In the genomic region with DNA sequence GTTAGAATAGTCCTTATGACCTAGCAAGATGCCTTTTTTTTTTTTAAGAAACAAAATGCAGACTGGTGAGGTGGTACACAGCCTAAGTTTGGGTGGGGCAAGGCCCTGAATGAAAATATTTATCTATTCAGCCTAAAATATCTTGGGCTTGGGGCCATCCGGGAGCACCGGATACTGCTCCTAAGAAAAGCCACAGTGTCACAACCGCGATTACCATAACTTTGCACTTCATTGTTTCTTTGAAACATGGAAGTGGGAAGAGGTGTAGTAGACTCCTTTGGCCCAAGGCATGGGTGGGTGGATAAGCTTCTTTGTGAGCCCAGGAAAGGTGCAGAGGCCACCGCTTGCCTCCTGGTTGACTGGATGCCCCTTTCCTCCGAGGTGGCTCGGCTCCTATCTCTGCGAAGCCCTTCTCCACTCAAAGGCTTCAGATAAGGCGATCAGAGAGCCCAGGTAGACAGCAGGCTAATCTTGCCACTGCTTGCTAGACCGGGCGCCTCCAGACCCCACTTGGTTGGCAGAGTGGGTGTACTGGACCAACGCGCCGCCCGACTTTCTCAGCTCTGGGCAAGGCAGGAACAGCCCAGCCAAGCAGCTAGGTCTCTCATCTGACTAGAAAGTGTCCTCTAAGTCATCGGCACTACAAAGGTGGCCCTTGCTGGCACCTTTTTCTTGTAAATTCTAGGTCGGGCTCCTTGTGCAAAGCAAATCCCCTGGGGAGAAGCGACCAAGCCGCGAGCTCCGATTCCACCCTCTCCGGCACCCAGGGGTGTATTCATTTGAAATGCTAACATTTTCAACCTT, we compare ENCODE assay signal across 8 mouse cellular contexts. TPM values are rescaled to one million over a fixed set of nuclear protein-coding genes. Genes with fewer than 3 reads are reported as not detected.
A peak's percentile ranks its signal among the peaks of the same experiment; 100 is the strongest.
DNase-seq lines count a peak whose midpoint lies in the region; ATAC-seq and TF ChIP-seq lines count a peak whose summit lies in the region.

No protein-coding gene starts in this region.

- 8% methylated on average over 22 of the region's 22 CpGs for WGBS in forebrain, embryonic 13.5 days
- 9% methylated on average over 22 of the region's 22 CpGs for WGBS in midbrain, embryonic 14.5 days

- no peak for TF ChIP-seq RAD21 in MEL (IDR thresholded peaks at IDR 0.05; ENCODE audit: low read depth, low read length)

- peak overlapping the region; percentile 74 for H3K9ac ChIP-seq in MEL (ENCODE audit: control insufficient read depth, low read depth, low read length, poor library complexity, severe bottlenecking)
- H3K9ac ChIP-seq in forebrain, embryonic 13.5 days: 0 out of 2 replicates have a peak overlapping the region, but pooled peaks have one; percentile 64
- peak overlapping the region; percentile 51 for H3K9ac ChIP-seq in midbrain, embryonic 14.5 days (replicated peaks; ENCODE audit: low read length)

- H3K79me2 ChIP-seq in MEL (ENCODE audit: control insufficient read depth, insufficient read depth, low read length, poor library complexity): no peaks in the 10 kb centered on the region; the same call in 1 of the 2 replicates

- intact Hi-C loops in left cerebral cortex, postnatal 25 days (cut with DNase I): no loop called here

- DNase-seq in adrenal gland, adult 2 months: peak; percentile 21
- DNase-seq in adrenal gland, postnatal 4 days (ENCODE audit: low spot score in 2 of 2): no peak
- peak; percentile 70 for DNase-seq in MEL (ENCODE audit: low read depth, low spot score)
- DNase-seq in kidney, postnatal 4 days: peak; percentile 22 to 30
- peak; percentile 35 for DNase-seq in midbrain, embryonic 14.5 days
- no peak for DNase-seq in left cerebral cortex, postnatal 25 days (ENCODE audit: low spot score in 2 of 2)
- DNase-seq in frontal cortex, postnatal 25 days (ENCODE audit: low spot score in 2 of 2): no peak

- peak overlapping the region; percentile 87 for H3K27ac ChIP-seq in MEL (ENCODE audit: control insufficient read depth, low read depth, low read length)
- no peak overlapping the region for H3K27ac ChIP-seq in forebrain, embryonic 13.5 days
- H3K27ac ChIP-seq in midbrain, embryonic 14.5 days (replicated peaks; ENCODE audit: low read depth, low read length): no peak overlapping the region

- H3K4me1 ChIP-seq in MEL (ENCODE audit: control insufficient read depth in 1 of 2, insufficient read depth in 2 of 2, low read length in 2 of 2): peaks cover 10 to 24% of the 10 kb centered on the region in 2 experiments
- peaks cover 13% of the 10 kb centered on the region for H3K4me1 ChIP-seq in forebrain, embryonic 13.5 days
- peaks cover 11% of the 10 kb centered on the region; the same call in 1 of the 2 replicates for H3K4me1 ChIP-seq in midbrain, embryonic 14.5 days (ENCODE audit: control insufficient read depth, insufficient read depth, low read length)

- peak in 1 of 2 experiments; percentile 1; a peak in 2 of 4 replicates for TF ChIP-seq EP300 in MEL (IDR thresholded peaks at IDR 0.05; ENCODE audit: low read depth in 1 of 2, low read length in 2 of 2)

- TF ChIP-seq CTCF in MEL (IDR thresholded peaks at IDR 0.05 in 2 of 3, conservative IDR thresholded peaks at IDR 0.05 in 1 of 3; ENCODE audit: control insufficient read depth in 1 of 3, insufficient read depth in 1 of 3, low read depth in 2 of 3, low read length in 3 of 3, poor library complexity in 1 of 3, severe bottlenecking in 1 of 3): no peak

- H3K9me3 ChIP-seq in MEL (replicated peaks; ENCODE audit: insufficient read depth, low read length): no peaks in the 10 kb centered on the region
- H3K9me3 ChIP-seq in forebrain, embryonic 13.5 days (replicated peaks): no peaks in the 10 kb centered on the region
- no peaks in the 10 kb centered on the region for H3K9me3 ChIP-seq in midbrain, embryonic 14.5 days (ENCODE audit: control insufficient read depth, low read length)

- TF ChIP-seq POLR2A in MEL (IDR thresholded peaks at IDR 0.05; ENCODE audit: control insufficient read depth in 1 of 2, insufficient read depth in 1 of 2, low read depth in 1 of 2, low read length in 2 of 2, poor library complexity in 1 of 2): no peak

- ATAC-seq in forebrain, embryonic 13.5 days: 0 out of 2 replicates have a peak, but pooled peaks have one; percentile 51
- no peak for ATAC-seq in midbrain, embryonic 14.5 days (ENCODE audit: low FRiP score, low TSS enrichment)

- peaks cover 0 to 6% of the 10 kb centered on the region in 2 experiments; a peak in 2 of 4 replicates for H3K36me3 ChIP-seq in MEL (ENCODE audit: control insufficient read depth in 1 of 2, insufficient read depth in 2 of 2, low read length in 2 of 2)
- H3K36me3 ChIP-seq in forebrain, embryonic 13.5 days (ENCODE audit: poor library complexity, severe bottlenecking): no peaks in the 10 kb centered on the region
- H3K36me3 ChIP-seq in midbrain, embryonic 14.5 days (ENCODE audit: control insufficient read depth, insufficient read depth, low read length): no peaks in the 10 kb centered on the region

- H3K4me2 ChIP-seq in forebrain, embryonic 13.5 days: peak overlapping the region; percentile 92
- peak overlapping the region; percentile 79 for H3K4me2 ChIP-seq in midbrain, embryonic 14.5 days (ENCODE audit: low read length)

- H3K4me3 ChIP-seq in MEL (ENCODE audit: control insufficient read depth in 1 of 2, insufficient read depth in 1 of 2, low read depth in 2 of 2, low read length in 2 of 2): peak overlapping the region; percentile 72 to 81
- peak overlapping the region; percentile 49 for H3K4me3 ChIP-seq in forebrain, embryonic 13.5 days
- peak overlapping the region; percentile 43 for H3K4me3 ChIP-seq in midbrain, embryonic 14.5 days (replicated peaks; ENCODE audit: low read depth, low read length)

- H3K27me3 ChIP-seq in MEL (ENCODE audit: control insufficient read depth in 1 of 2, insufficient read depth in 2 of 2, low read length in 2 of 2): no peaks in the 10 kb centered on the region
- H3K27me3 ChIP-seq in forebrain, embryonic 13.5 days: peaks cover 49% of the 10 kb centered on the region
- peaks cover 31% of the 10 kb centered on the region for H3K27me3 ChIP-seq in midbrain, embryonic 14.5 days (ENCODE audit: control insufficient read depth, insufficient read depth, low read length)

TF ChIP-seq in MEL, 35 proteins besides CTCF, POLR2A, EP300 and RAD21 (continues in another document):
- no peak for TF ChIP-seq JUND (IDR thresholded peaks at IDR 0.05; ENCODE audit: low read depth, low read length)
- TF ChIP-seq BHLHE40 (IDR thresholded peaks at IDR 0.05; ENCODE audit: borderline replicate concordance, low read depth, low read length): no peak
- peak; percentile 12; the same call in 1 of the 2 replicates for TF ChIP-seq ZC3H11A (IDR thresholded peaks at IDR 0.05; ENCODE audit: low read depth, low read length)
- TF ChIP-seq MAFK (IDR thresholded peaks at IDR 0.05; ENCODE audit: borderline replicate concordance, low read depth, low read length): no peak
- peak; percentile 38; the same call in 1 of the 2 replicates for TF ChIP-seq NELFE (IDR thresholded peaks at IDR 0.05; ENCODE audit: low read depth, low read length)
- TF ChIP-seq MYC (IDR thresholded peaks at IDR 0.05; ENCODE audit: low read depth, low read length): no peak; the same call in 1 of the 2 replicates
- TF ChIP-seq MEF2A (IDR thresholded peaks at IDR 0.05; ENCODE audit: extremely low read depth, insufficient replicate concordance, low read depth, low read length, poor library complexity, severe bottlenecking): peak; percentile 85; the same call in 1 of the 2 replicates
- no peak for TF ChIP-seq MAX (IDR thresholded peaks at IDR 0.05; ENCODE audit: low read length)
- TF ChIP-seq GATA1 (IDR thresholded peaks at IDR 0.05; ENCODE audit: low read depth, low read length): no peak
- TF ChIP-seq SIN3A (IDR thresholded peaks at IDR 0.05; ENCODE audit: low read length): peak; percentile 60
- TF ChIP-seq ZNF384 (IDR thresholded peaks at IDR 0.05; ENCODE audit: low read depth, low read length): peak; percentile 94
- TF ChIP-seq MXI1 (IDR thresholded peaks at IDR 0.05; ENCODE audit: low read depth, low read length): peak; percentile 54; the same call in 1 of the 2 replicates
- no peak for TF ChIP-seq UBTF (IDR thresholded peaks at IDR 0.05; ENCODE audit: borderline replicate concordance, insufficient read depth, low read depth, low read length)
- TF ChIP-seq TBP (IDR thresholded peaks at IDR 0.05; ENCODE audit: low read depth, low read length): no peak
- TF ChIP-seq USF2 (IDR thresholded peaks at IDR 0.05; ENCODE audit: borderline replicate concordance in 1 of 2, insufficient read depth in 1 of 2, low read depth in 1 of 2, low read length in 2 of 2): no peak
- TF ChIP-seq USF1 (IDR thresholded peaks at IDR 0.05; ENCODE audit: low read depth, low read length): 0 out of 2 replicates have a peak, but pooled peaks have one; percentile 6
- no peak for TF ChIP-seq SMC3 (IDR thresholded peaks at IDR 0.05; ENCODE audit: low read depth, low read length)
- TF ChIP-seq MYB (IDR thresholded peaks at IDR 0.05; ENCODE audit: low read depth, low read length): no peak
- peak; percentile 21; the same call in 1 of the 2 replicates for TF ChIP-seq HCFC1 (IDR thresholded peaks at IDR 0.05; ENCODE audit: low read depth, low read length)
- peak; percentile 23; the same call in 1 of the 2 replicates for TF ChIP-seq ZMIZ1 (IDR thresholded peaks at IDR 0.05; ENCODE audit: low read depth, low read length)
- no peak for TF ChIP-seq GABPA (IDR thresholded peaks at IDR 0.05; ENCODE audit: low read depth, low read length)
- no peak for TF ChIP-seq NRF1 (IDR thresholded peaks at IDR 0.05; ENCODE audit: insufficient read depth, low read depth, low read length, poor library complexity, severe bottlenecking)
- no peak for TF ChIP-seq POLR2AphosphoS5 (IDR thresholded peaks at IDR 0.05; ENCODE audit: borderline replicate concordance, low read depth, low read length)
- TF ChIP-seq MAZ (IDR thresholded peaks at IDR 0.05; ENCODE audit: low read depth, low read length): 0 out of 2 replicates have a peak, but pooled peaks have one; percentile 75
- 0 out of 2 replicates have a peak, but pooled peaks have one; percentile 19 for TF ChIP-seq KAT2A (conservative IDR thresholded peaks at IDR 0.05; ENCODE audit: low read depth, low read length)
- peak; percentile 70 for TF ChIP-seq ETS1 (IDR thresholded peaks at IDR 0.05; ENCODE audit: low read depth, low read length)

RNA-seq across cellular contexts. Expression of a gene that starts 12.7 kb away (rescaled TPM):
- total RNA-seq in adrenal gland, adult 2 months (2021): 10 to 100 TPM; 64.7 to 92.8 TPM
- 5.3 and 6.3 TPM in 2 replicates for polyA plus RNA-seq in adrenal gland, adult 2 months (2012; rRNA removed)
- total RNA-seq in adrenal gland, postnatal 4 days (2021): 10 to 100 TPM; 90.8 to 95.2 TPM
- total RNA-seq in MEL (2012; rRNA removed): 100 and 111 TPM in 2 replicates
- polyA plus RNA-seq in MEL (2012; ENCODE audit: insufficient read depth in 1 of 2, insufficient read length in 2 of 2, low read depth in 1 of 2, low replicate concordance in 2 of 2, missing spikeins in 1 of 2): 100 to 1,000 TPM in 1 of 2 experiments, 10 to 100 TPM in 1; 80.4 to 221 TPM
- polyA plus RNA-seq in forebrain, embryonic 13.5 days (2015; fragmentation: Nextera tagmentation; extraction: Ambion mirVana): 25.1 and 26.6 TPM in 2 replicates
- 17.3 and 22.7 TPM in 2 replicates for polyA plus RNA-seq in midbrain, embryonic 14.5 days (2014; fragmentation: Nextera tagmentation; extraction: Ambion mirVana)
- 10 to 100 TPM; 42.7 to 45.5 TPM for total RNA-seq in left cerebral cortex, postnatal 25 days (2021)

Comparison
In these comparisons a context has a peak if more than half of its experiments do, and no peak if none do; other contexts are left out.
1. DNase-seq: peak in adrenal gland, adult 2 months (single experiment), MEL (single experiment), kidney, postnatal 4 days (2 of 2) and midbrain, embryonic 14.5 days (single experiment); none in adrenal gland, postnatal 4 days (0 of 2), left cerebral cortex, postnatal 25 days (0 of 2) and frontal cortex, postnatal 25 days (0 of 2).
2. Peak in every context shown above with its lines, with median percentiles within 50 percentile points of each other: H3K4me3 ChIP-seq and H3K9ac ChIP-seq.